9 mouse cellular contexts compared by ENCODE assay signal in genomic region chr5:103854041-103854806, GRCm38 (mm10). TPM values are rescaled to one million over a fixed set of nuclear protein-coding genes. Genes with fewer than 3 reads are reported as not detected.
DNase-seq lines count a peak whose midpoint lies in the region; ATAC-seq lines count a peak whose summit lies in the region.
"Had no signal": no experiment of that assay in that cellular context is flagged by ENCODE, and none has a peak within 500 bp of the region (broad histone marks: within the 10 kb centered on the region; RNA-seq: fewer than 3 reads in every experiment).

No protein-coding gene starts in this region.

- peak overlapping the region; percentile 89 for H3K27ac ChIP-seq in forebrain, embryonic 15.5 days (replicated peaks)
- H3K27ac ChIP-seq: embryonic facial prominence, embryonic 12.5 days had no signal

- WGBS in forebrain, embryonic 15.5 days = 63% methylated on average over 17 of the region's 17 CpGs

- H3K9ac ChIP-seq in forebrain, embryonic 15.5 days (replicated peaks) = no peak overlapping the region
- H3K9ac ChIP-seq: embryonic facial prominence, embryonic 12.5 days had no signal

- no peak for DNase-seq in frontal cortex, postnatal 25 days (ENCODE audit: low spot score in 2 of 2)
- peak; percentile 88 for DNase-seq in 416B (ENCODE audit: low read depth)
- DNase-seq in left cerebral cortex, postnatal 25 days (ENCODE audit: low spot score in 2 of 2) = peak; percentile 56 to 87
- no peak for DNase-seq in spleen, postnatal 4 days (ENCODE audit: low spot score in 2 of 2)
- no peak for DNase-seq in gastrocnemius, postnatal 14 days
- no peak for DNase-seq in adrenal gland, postnatal 36 days

- H3K4me3 ChIP-seq in forebrain, embryonic 15.5 days = no peak overlapping the region
- H3K4me3 ChIP-seq: embryonic facial prominence, embryonic 12.5 days had no signal

- 0 out of 2 replicates have a peak overlapping the region, but pooled peaks have one; percentile 9 for H3K4me2 ChIP-seq in forebrain, embryonic 15.5 days (replicated peaks)
- H3K4me2 ChIP-seq: embryonic facial prominence, embryonic 12.5 days had no signal

- peak; percentile 91 for ATAC-seq in frontal cortex, adult (ENCODE audit: low TSS enrichment)
- peak; percentile 72 for ATAC-seq in forebrain, embryonic 15.5 days (replicated peaks)

- intact Hi-C loops in left cerebral cortex, postnatal 25 days (cut with DNase I) = no loop called here
- intact Hi-C loops in gastrocnemius, postnatal 14 days (cut with DNase I; ENCODE audit: low total_unique reads) = no loop called here

- H3K36me3 ChIP-seq in forebrain, embryonic 15.5 days = no peaks in the 10 kb centered on the region

- peaks cover 31% of the 10 kb centered on the region for H3K4me1 ChIP-seq in forebrain, embryonic 15.5 days

- H3K9me3 ChIP-seq in forebrain, embryonic 15.5 days = no peaks in the 10 kb centered on the region
- H3K9me3 ChIP-seq: embryonic facial prominence, embryonic 12.5 days had no signal

- H3K27me3 ChIP-seq in forebrain, embryonic 15.5 days = no peaks in the 10 kb centered on the region
- H3K27me3 ChIP-seq: embryonic facial prominence, embryonic 12.5 days had no signal

RNA-seq across cellular contexts. Expression of gene Klhl8, which starts 56.8 kb away (rescaled TPM):
- polyA plus RNA-seq in forebrain, embryonic 15.5 days (2015; fragmentation: Nextera tagmentation; extraction: Ambion mirVana) = 43.8 and 46.3 TPM in 2 replicates
- total RNA-seq in left cerebral cortex, postnatal 25 days (2021) = 10 to 100 TPM; 37.8 to 39.3 TPM
- total RNA-seq in gastrocnemius, postnatal 14 days (2021) = 10 to 100 TPM; 18.1 to 21.5 TPM
- 10 to 100 TPM; 19.7 to 20.5 TPM for total RNA-seq in adrenal gland, postnatal 36 days (2021)

Comparison
In these comparisons a context has a peak if more than half of its experiments do, and no peak if none do; other contexts are left out.
1. DNase-seq: peak in 416B (single experiment) and left cerebral cortex, postnatal 25 days (2 of 2); none in frontal cortex, postnatal 25 days (0 of 2), spleen, postnatal 4 days (0 of 2), gastrocnemius, postnatal 14 days (single experiment) and adrenal gland, postnatal 36 days (0 of 2).